Mouse (Mus musculus) thymus, postnatal 36 days (tissue): ENCODE measurements around the gene Vps18.

Source experiments
- DNase-seq, 2 experiments: peaks; one replicate each; pipeline ENCODE4 v3.0.0; 2022; ENCODE audit warnings: mixed read lengths in 2 of 2

Vps18 gene

DNA sequence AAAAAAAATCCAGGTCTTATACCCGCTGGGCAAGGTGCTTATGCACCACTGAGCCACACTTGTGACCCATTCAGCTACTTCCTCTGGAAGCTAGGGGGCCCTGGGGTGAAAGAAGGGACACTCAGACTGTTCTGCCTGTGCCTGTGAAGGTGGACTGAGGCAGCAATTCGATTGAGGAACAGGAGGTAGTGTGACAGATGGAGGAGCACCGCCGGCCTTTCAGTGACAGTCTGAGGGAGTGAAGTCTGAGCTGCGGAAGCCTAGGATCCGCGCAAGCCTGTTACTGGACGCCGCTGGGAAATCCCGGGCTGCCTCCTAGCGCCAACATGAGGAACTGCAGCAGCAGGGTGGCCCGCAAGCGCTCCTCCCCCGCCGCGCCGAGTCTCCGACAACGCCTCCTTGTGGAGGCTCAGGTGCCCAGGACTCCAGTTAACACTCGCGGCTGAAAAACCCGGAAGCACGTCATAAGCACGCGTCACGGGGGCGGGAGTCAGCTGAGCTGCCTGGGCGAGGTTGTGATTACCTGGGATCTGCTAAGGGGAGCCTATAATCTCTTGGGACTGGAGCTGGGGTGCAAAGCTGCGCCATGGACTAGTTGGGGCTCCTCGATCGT lies at the start of gene Vps18:
TSS of gene Vps18 (plus strand) at position 471 of the 613 bp plus-strand sequence.
- peak; percentile 95 to 96 for DNase-seq

- no peak for DNase-seq
These were observed 48.3 kb upstream of the Vps18 start for GRCm38 (mm10) chr2:119240075-119240818.

DNA sequence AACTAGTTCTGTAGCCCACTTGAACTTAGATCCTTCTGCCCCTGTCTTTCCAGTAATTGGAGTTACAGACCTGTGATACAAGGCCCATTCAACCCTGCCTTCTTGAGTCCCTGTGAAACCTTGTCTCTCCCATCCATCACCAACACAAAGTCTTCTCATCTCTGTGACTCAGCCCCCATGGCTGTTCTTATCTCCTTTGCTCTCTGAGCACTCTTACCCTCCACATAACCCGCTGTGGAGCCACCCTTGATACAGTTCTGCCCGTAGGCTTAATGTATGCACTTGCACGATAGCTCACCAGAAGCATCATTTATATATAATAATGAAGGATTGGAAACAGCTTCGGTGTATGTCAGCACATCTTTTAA lies 47.7 kb upstream of the Vps18 start:
- DNase-seq, result no peak

DNA sequence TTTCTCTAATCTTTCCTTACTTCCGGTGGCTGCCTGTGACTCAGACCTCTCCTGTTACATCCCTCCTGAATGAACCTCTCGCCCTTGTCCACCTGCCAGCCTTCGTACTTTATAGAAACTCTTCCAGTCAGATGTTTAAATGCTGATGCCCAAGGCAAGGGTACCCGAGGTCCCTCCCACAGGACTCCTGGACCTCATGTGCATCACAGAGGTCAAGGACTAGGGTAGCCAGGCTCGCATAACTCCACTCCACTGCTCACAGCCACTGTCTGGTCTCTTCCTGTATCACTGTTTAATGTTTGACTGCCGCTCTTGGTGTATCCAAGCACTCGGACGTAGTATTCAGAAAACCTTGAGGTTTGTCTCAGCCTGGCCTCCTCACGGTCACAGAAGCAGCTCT lies 46.0 kb upstream of the Vps18 start:
- DNase-seq, result no peak

- DNase-seq, result no peak
These were observed 43.3 kb upstream of the Vps18 start for GRCm38 (mm10) chr2:119245246-119245645.

GRCm38 (mm10) chr2:119247904-119248303 lies 40.6 kb upstream of the Vps18 start:
- no peak for DNase-seq

DNA sequence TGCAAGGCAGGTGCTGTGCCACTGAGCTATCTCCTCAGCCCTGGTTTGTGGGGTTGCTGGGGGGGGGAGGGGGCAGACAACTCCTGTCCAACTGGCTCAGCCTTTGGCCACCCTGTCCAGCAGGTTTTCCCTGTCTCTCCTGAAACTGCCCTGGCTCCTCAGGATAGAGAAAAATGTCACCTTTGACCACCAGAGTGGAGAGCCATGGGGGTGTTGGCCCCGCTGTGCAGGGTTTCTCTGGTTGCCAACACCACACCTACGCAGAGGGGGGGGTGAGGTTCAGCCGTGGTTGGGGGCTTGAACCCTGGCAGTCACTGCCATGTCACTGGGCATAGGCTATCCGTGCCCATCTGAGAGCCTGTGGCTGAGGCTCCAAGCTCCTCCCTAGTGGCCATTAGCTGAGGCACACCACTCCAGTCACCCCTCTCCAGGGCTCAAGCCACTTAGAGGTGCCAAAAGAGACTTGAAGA lies 38.9 kb upstream of the Vps18 start:
- no peak for DNase-seq

GRCm38 (mm10) chr2:119250377-119250776 lies 38.2 kb upstream of the Vps18 start:
- DNase-seq, result no peak

DNA sequence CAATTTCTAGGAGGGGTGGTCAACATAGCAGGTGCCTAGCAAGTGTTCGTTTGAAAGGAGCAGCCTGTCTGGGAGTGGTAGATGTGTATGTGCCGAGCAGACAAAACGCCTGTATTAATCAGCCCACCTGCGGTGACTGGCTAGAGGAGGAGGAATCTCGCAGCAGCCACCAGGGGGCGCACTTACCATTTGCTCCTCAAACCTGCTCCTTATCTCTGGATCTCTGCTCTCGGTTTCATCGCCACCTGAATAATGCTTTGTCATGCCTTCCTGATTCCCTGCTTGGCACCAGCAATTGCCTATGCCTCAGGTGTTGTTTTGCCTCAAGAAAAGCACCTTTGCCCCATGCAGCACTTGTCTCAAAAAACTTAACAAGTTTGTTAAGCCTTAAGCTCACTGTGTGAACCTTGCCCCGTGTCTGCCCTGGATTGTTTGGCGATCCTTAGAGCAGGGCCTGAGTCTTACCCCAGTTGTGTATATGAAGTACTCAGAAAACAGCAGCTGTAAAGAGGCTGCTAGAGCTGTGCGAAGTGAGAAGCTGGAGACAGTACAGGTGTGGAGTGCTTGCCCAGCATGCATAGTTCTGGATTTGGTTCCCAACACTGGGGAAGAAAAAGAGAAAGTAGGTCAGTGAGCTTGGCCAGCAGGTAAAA lies 37.6 kb upstream of the Vps18 start:
- peak; percentile 83 to 88 for DNase-seq

GRCm38 (mm10) chr2:119254976-119255375 lies 33.6 kb upstream of the Vps18 start:
- DNase-seq, result no peak

DNA sequence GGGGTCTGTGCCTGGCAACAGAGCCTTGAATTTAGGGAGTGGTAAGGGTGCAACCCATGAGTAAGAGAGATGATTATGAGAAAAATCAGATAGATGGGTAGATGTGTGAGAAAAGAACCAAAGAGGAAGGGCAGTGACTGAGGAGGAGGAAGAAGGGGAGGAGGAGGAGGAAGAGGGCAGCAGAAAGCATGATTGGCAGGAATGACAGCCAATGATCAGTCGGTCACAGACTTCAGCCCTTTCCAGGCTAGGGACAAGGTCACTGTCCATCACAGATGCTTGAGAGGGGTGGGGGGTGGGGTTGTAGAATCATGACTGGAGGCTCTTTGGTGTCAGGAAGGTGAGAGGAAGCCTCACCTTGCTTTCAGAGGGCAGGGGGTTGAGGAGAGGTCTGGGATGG lies 28.0 kb upstream of the Vps18 start:
- no peak for DNase-seq

DNA sequence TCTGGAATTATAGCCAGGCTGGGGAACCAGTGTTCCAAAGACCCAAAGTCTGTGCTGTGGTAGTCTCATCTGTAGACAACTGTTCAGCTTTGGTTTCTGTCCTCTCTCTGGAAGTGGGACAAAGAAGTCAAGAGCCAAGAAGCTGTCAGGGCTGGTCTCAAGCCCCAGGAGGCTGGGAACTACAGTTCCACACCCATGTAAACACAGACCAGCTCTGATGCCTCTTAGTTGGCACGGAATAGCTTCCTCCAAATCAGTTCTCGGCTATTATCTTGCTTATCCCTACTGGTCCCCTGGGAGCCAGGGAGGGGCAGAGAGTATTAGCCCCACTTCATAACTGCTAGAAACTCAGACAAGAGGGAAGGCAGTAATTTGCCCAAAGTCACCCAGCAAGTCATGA lies 27.2 kb upstream of the Vps18 start:
- no peak for DNase-seq

GRCm38 (mm10) chr2:119262978-119263377 lies 25.6 kb upstream of the Vps18 start:
- DNase-seq, result no peak

DNA sequence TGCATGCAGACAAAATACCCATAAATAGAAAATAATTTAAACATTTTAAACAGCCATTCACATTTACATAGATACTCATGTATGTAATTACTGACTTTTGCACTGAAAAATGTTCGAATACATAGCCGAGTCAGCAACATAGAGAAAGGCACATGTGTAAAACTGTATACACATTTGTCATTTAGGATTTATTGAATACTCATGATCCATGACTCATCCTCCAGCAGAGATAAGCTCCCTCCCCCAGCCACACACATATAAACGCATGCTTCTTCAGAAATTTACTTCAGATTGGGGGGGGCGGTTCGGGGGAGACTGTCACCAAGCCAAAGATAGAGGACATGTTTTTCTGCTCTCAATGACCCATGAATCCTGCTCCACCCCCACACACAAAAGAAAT lies 24.7 kb upstream of the Vps18 start:
- no peak for DNase-seq

DNA sequence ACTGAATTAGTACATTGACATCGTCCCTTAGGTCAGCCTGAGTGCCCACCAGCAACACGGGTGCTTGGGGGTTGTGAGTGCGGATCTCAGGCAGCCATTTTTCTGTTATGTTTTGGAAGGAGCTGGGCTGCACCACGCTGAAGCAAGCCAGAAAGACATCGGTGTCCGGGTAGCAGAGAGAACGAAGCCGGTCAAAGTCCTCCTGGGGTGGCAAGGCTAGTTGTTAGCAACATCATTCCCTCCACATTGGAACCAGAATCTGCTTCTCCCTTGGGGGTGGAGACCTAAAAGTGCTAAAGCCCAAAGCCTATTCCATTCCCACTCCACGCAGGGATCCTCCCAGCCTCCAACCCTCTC lies 18.3 kb upstream of the Vps18 start:
- no peak for DNase-seq

DNA sequence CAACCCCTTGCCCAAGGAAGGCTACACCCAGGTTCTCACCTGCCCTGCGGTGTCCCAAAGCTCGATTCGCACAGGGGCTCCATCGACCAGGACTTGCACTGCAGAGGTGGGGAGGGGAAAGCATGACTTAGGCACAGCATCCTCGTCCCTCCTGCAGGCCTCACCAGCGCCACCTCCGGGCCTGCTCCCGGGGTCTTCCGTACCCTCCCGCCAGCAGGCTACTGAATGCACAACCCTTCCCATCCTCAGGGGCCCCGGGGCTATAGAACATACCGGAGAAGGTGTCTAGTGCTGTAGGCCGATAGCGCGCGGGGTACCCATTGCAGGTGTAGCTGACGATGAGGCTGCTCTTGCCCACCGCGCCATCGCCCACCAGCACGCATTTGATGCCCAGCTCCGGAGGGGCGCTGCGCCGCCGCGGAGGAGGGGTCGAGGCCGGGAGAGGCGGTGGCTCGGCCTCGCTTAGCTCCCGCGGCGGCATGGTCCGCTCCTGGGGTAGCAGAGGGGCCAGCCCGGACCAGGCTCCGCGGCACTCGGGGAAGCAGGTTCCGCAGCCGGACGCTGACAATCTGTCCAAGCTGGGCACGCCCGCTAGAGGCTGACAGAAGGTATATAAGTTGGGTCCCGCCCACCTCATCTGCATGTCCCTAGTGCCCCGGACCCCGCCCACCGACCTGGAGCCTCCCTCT lies 17.8 kb upstream of the Vps18 start, which contains the start of gene Rhov:
TSS of gene Rhov (minus strand) at position 630 of the 689 bp plus-strand sequence.
- DNase-seq, result peak; percentile 76 to 79

GRCm38 (mm10) chr2:119274126-119274525 lies 14.4 kb upstream of the Vps18 start:
- DNase-seq, result no peak

DNA sequence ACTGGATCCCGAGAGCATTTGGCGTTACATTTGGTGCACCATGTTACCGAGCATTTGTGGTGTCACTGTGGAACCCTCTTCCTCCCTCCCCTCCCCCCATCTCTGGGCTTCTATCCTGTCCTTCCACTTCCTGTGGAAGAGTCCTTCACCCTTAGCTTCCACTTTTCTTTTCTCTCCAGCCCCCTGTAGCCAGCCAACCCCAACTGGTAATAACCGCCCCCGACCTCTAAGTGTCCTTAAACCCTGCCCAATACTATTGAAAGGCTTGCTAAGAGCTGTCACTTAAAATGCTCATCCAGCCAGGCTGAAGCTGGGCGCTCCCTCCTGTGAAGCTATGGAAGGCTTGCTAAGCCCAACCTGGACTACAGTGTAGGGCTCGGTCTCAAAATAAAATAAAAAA lies 11.6 kb upstream of the Vps18 start:
- no peak for DNase-seq

DNA sequence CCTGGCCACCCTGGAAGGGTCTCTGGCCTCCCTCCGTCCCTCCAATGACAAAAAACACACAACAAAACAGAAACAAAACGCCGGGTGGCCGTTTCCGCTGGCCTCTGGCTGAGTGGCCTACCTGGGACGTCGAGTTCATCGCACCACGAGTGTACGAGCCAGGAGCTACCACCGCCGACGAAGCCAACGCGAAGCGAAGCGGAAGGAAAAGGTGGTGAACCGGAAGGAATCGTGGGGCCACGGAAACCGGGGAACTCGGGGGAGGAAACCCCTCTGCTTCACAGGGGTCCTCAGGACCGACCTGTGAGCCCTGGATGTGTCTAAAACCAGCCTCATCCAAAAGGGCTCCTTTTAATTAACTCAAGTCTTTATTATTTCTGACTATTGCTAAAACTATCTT lies 10.7 kb upstream of the Vps18 start:
- no peak for DNase-seq

- DNase-seq, result no peak
These were observed 6.5 kb upstream of the Vps18 start for GRCm38 (mm10) chr2:119281899-119282565.

DNA sequence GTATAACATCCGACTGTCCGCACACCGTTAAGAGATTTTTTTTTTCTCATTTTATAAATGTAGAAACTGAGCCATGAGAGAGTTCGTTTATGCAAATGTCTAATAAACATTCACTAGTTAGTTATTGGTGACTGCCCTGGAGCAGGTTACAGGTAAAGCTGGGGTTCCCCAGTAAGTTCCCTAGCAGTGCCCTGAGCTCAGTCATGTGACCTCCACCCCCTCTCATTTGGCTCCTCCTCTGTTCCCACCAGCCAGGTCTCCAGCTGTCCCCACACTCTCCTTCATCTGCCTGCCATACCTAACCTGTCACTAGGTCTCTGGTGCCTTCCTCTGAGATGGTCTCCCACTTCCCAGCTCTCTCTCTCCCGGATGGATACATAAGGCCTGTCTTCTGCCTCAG lies 1.2 kb upstream of the Vps18 start:
- DNase-seq, result no peak

- DNase-seq, result peak in 1 of 2 experiments; percentile 32
These were observed 475 bp downstream of the Vps18 start for GRCm38 (mm10) chr2:119289014-119289416.

DNA sequence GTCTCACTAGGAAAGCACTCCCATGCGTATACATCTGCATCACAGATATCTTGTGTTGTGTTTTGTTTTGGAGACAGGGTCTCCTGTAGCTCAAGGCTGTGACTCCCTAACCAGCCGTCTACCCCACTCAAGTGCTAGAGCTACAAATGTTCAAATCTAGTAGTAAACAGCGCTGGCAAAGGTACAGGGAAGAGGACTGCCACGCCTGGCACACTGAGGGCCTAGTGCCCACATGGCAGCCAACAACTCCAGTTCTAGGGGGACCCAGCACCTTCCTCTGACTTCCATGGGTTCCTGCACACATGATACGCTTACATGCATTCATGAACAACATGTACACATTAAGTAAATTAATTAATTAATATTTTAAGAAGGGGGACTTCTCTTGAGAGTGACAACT lies 3.7 kb downstream of the Vps18 start:
- no peak for DNase-seq
